Mouse (Mus musculus) limb, embryonic 15.5 days (tissue): ENCODE measurements around the gene Sfxn5. TPM values are rescaled to one million over a fixed set of nuclear protein-coding genes. Genes with fewer than 3 reads are reported as not detected.

Experiments
- ATAC-seq: fragments of 200-750 bp; cut with Nextera tagmentation; 2 replicates; pipeline ENCODE4 v1.8.0; 2017; ENCODE audit warnings: low read depth, moderate TSS enrichment; ENCODE audit not compliant: insufficient number of reproducible peaks, low FRiP score, low TSS enrichment
- H3K27ac ChIP-seq: fragments of 300-500 bp; sonication (generic); 2 replicates; pipeline ENCODE4 v1.5.1; 2015; ENCODE audit warnings: moderate library complexity, mild to moderate bottlenecking, inconsistent platforms
- H3K27me3 ChIP-seq: fragments of 300-500 bp; sonication (generic); 2 replicates; pipeline ENCODE4 v1.6.1; 2015; ENCODE audit warnings: inconsistent platforms
- H3K36me3 ChIP-seq: fragments of 300-500 bp; sonication (generic); 2 replicates; pipeline ENCODE4 v1.6.1; 2015; ENCODE audit warnings: inconsistent platforms
- H3K4me1 ChIP-seq: fragments of 300-500 bp; sonication (generic); 2 replicates; pipeline ENCODE4 v1.6.1; 2015; ENCODE audit warnings: inconsistent platforms
- H3K4me2 ChIP-seq: fragments of 300-500 bp; sonication (generic); 2 replicates; pipeline ENCODE4 v1.6.1; 2015; ENCODE audit warnings: mild to moderate bottlenecking, inconsistent platforms
- H3K4me3 ChIP-seq: fragments of 300-500 bp; sonication (generic); 2 replicates; pipeline ENCODE4 v1.5.1; 2015; ENCODE audit warnings: mild to moderate bottlenecking, inconsistent platforms
- H3K9ac ChIP-seq: fragments of 300-500 bp; sonication (generic); 2 replicates; pipeline ENCODE4 v1.6.1; 2015; ENCODE audit warnings: inconsistent platforms
- H3K9me3 ChIP-seq: fragments of 300-500 bp; sonication (generic); 2 replicates; pipeline ENCODE4 v1.6.1; 2016; ENCODE audit warnings: inconsistent platforms
- WGBS: fragments of 180-500 bp; shearing (Covaris S2); methylation state at CpG from one replicate; pipeline ENCODE4 v1.1.7; 2015; 5-methylcytosine and 5-hydroxymethylcytosine counted together
- polyA plus RNA-seq: library from polyadenylated mRNA; unstranded; fragments of >200 nt; fragmentation: Nextera tagmentation; extraction: Ambion mirVana; gene quantifications from 2 replicates; pipeline ENCODE4 v1.2.1, GENCODE M21; 2015

Gene Sfxn5
- 6.3 and 7.1 TPM in 2 replicates for polyA plus RNA-seq

GRCm38 (mm10) chr6:85333000-85333669 lies at the start of gene Sfxn5:
Gene Sfxn5, minus strand, starts transcription at chr6:85333422.
- ATAC-seq = peak; percentile 95
- WGBS = under 1% methylated on average over 49 of the region's 49 CpGs
- H3K36me3 ChIP-seq = peaks cover 20% of the 10 kb centered on the region

GRCm38 (mm10) chr6:85382791-85383190 lies 49.6 kb upstream of the Sfxn5 start:
- Histone ChIP-seq H3K9ac (no peak overlapping the region), H3K9me3 (no peaks in the 10 kb centered on the region), H3K27ac (no peak overlapping the region), H3K4me3 (no peak overlapping the region), H3K36me3 (no peaks in the 10 kb centered on the region), H3K4me1 (peaks cover 17% of the 10 kb centered on the region), H3K4me2 (no peak overlapping the region), H3K27me3 (peaks cover 5% of the 10 kb centered on the region; the same call in 1 of the 2 replicates)
- ATAC-seq = no peak
- 73% methylated on average over 2 of the region's 2 CpGs for WGBS

More at GRCm38 (mm10) chr6:85333000-85333669, at the start of gene Sfxn5:
- Histone ChIP-seq H3K9me3 (no peaks in the 10 kb centered on the region), H3K27me3 (peaks cover 4% of the 10 kb centered on the region; the same call in 1 of the 2 replicates), H3K9ac (peak within 1 kb of the TSS; percentile 66), H3K4me3 (peak within 1 kb of the TSS; percentile 69), H3K27ac (peak within 1 kb of the TSS; percentile 90), H3K4me1 (peaks cover 14% of the 10 kb centered on the region), H3K4me2 (peak within 1 kb of the TSS; percentile 98)

GRCm38 (mm10) chr6:85381648-85382020 lies 48.4 kb upstream of the Sfxn5 start:
- WGBS = 78% methylated on average over 10 of the region's 10 CpGs

GRCm38 (mm10) chr6:85380901-85381647 lies 47.9 kb upstream of the Sfxn5 start:
- no peak overlapping the region for H3K4me3 ChIP-seq
- H3K36me3 ChIP-seq = no peaks in the 10 kb centered on the region
- peaks cover 1% of the 10 kb centered on the region; the same call in 1 of the 2 replicates for H3K27me3 ChIP-seq
- no peaks in the 10 kb centered on the region for H3K9me3 ChIP-seq
- ATAC-seq = 0 out of 2 replicates have a peak, but pooled peaks have one; percentile 35
- H3K4me1 ChIP-seq = peaks cover 17% of the 10 kb centered on the region
- no peak overlapping the region for H3K27ac ChIP-seq
- no peak overlapping the region for H3K9ac ChIP-seq
- 22% methylated on average over 17 of the region's 17 CpGs for WGBS
- peak overlapping the region; percentile 30 for H3K4me2 ChIP-seq

More at GRCm38 (mm10) chr6:85381648-85382020, 48.4 kb upstream of the Sfxn5 start:
- Histone ChIP-seq H3K27ac (no peak overlapping the region), H3K27me3 (peaks cover 5% of the 10 kb centered on the region; the same call in 1 of the 2 replicates), H3K9me3 (no peaks in the 10 kb centered on the region), H3K4me2 (no peak overlapping the region), H3K4me3 (no peak overlapping the region), H3K36me3 (no peaks in the 10 kb centered on the region), H3K4me1 (peaks cover 17% of the 10 kb centered on the region), H3K9ac (no peak overlapping the region)
- ATAC-seq = no peak

GRCm38 (mm10) chr6:85380201-85380900 lies 47.1 kb upstream of the Sfxn5 start:
- no peak overlapping the region for H3K9ac ChIP-seq
- peaks cover 17% of the 10 kb centered on the region for H3K4me1 ChIP-seq
- H3K36me3 ChIP-seq = no peaks in the 10 kb centered on the region
- H3K27ac ChIP-seq = no peak overlapping the region
- WGBS = 27% methylated on average over 10 of the region's 10 CpGs
- ATAC-seq = peak; percentile 79; the same call in 1 of the 2 replicates
- peak overlapping the region; percentile 30 for H3K4me2 ChIP-seq
- H3K4me3 ChIP-seq = no peak overlapping the region
- no peaks in the 10 kb centered on the region for H3K27me3 ChIP-seq
- H3K9me3 ChIP-seq = no peaks in the 10 kb centered on the region

GRCm38 (mm10) chr6:85378629-85379028 lies 45.4 kb upstream of the Sfxn5 start:
- Histone ChIP-seq H3K27ac (no peak overlapping the region), H3K4me2 (no peak overlapping the region), H3K27me3 (no peaks in the 10 kb centered on the region), H3K4me3 (no peak overlapping the region), H3K9me3 (no peaks in the 10 kb centered on the region), H3K9ac (no peak overlapping the region), H3K4me1 (peaks cover 22% of the 10 kb centered on the region), H3K36me3 (no peaks in the 10 kb centered on the region)
- no peak for ATAC-seq
- WGBS = 51% methylated on average over 8 of the region's 8 CpGs

- WGBS = 46% methylated on average over 5 of the region's 5 CpGs
- H3K27me3 ChIP-seq = no peaks in the 10 kb centered on the region
- peaks cover 29% of the 10 kb centered on the region for H3K4me1 ChIP-seq
- H3K36me3 ChIP-seq = no peaks in the 10 kb centered on the region
- no peak overlapping the region for H3K4me3 ChIP-seq
- H3K4me2 ChIP-seq = no peak overlapping the region
- H3K9ac ChIP-seq = no peak overlapping the region
- no peaks in the 10 kb centered on the region for H3K9me3 ChIP-seq
- no peak for ATAC-seq
- H3K27ac ChIP-seq = no peak overlapping the region
Measured at GRCm38 (mm10) chr6:85377876-85378275, 44.7 kb upstream of the Sfxn5 start.

GRCm38 (mm10) chr6:85377066-85377734 lies 44.0 kb upstream of the Sfxn5 start:
- Histone ChIP-seq H3K4me3 (no peak overlapping the region), H3K4me1 (peaks cover 36% of the 10 kb centered on the region), H3K9me3 (no peaks in the 10 kb centered on the region), H3K36me3 (no peaks in the 10 kb centered on the region), H3K9ac (no peak overlapping the region), H3K4me2 (no peak overlapping the region), H3K27me3 (no peaks in the 10 kb centered on the region), H3K27ac (no peak overlapping the region)
- ATAC-seq = no peak
- 82% methylated on average over 4 of the region's 4 CpGs for WGBS

GRCm38 (mm10) chr6:85374734-85375114 lies 41.5 kb upstream of the Sfxn5 start:
- under 1% methylated on average over 19 of the region's 19 CpGs for WGBS
- Histone ChIP-seq H3K9me3 (no peaks in the 10 kb centered on the region), H3K27me3 (no peaks in the 10 kb centered on the region), H3K4me2 (peak overlapping the region; percentile 87), H3K4me1 (peaks cover 46% of the 10 kb centered on the region), H3K9ac (peak overlapping the region; percentile 33), H3K4me3 (peak overlapping the region; percentile 87), H3K27ac (peak overlapping the region; percentile 71), H3K36me3 (0 out of 2 replicates have a peak, but pooled peaks cover 2% of the 10 kb centered on the region)
- peak; percentile 97 for ATAC-seq

GRCm38 (mm10) chr6:85373951-85374733 lies 40.9 kb upstream of the Sfxn5 start, which contains the start of gene Rab11fip5:
Gene Rab11fip5, minus strand, starts transcription at chr6:85374634.
- Histone ChIP-seq H3K27ac (peak within 1 kb of the TSS; percentile 81), H3K9me3 (no peaks in the 10 kb centered on the region), H3K36me3 (0 out of 2 replicates have a peak, but pooled peaks cover 2% of the 10 kb centered on the region), H3K4me2 (peak within 1 kb of the TSS; percentile 87), H3K27me3 (no peaks in the 10 kb centered on the region), H3K4me3 (peak within 1 kb of the TSS; percentile 87), H3K9ac (peak within 1 kb of the TSS; percentile 81), H3K4me1 (peaks cover 52% of the 10 kb centered on the region)
- ATAC-seq = 0 out of 2 replicates have a peak, but pooled peaks have one; percentile 0
- 2% methylated on average over 61 of the region's 80 CpGs for WGBS
